Mouse (Mus musculus): ENCODE data around the gene Gm10135. TPM values are rescaled to one million over a fixed set of nuclear protein-coding genes. Genes with fewer than 3 reads are reported as not detected.

Gm10135 gene
- polyA plus RNA-seq, 1 experiment from 2014 or later, result not detected

Other genes with a start within 250 kb of the Gm10135 start
- gene Txk, start 221.9 kb downstream of the Gm10135 start, polyA plus RNA-seq (2016; fragmentation: Nextera tagmentation; extraction: Ambion mirVana), result 0.13 TPM in 1 of 2 replicates, not detected in the other
- 7.2 and 7.9 TPM in 2 replicates for gene Tec, start 106.2 kb downstream of the Gm10135 start, polyA plus RNA-seq (2016; fragmentation: Nextera tagmentation; extraction: Ambion mirVana)
- gene Slain2, start 60.4 kb downstream of the Gm10135 start, polyA plus RNA-seq (2016; fragmentation: Nextera tagmentation; extraction: Ambion mirVana), result 26.6 and 32.2 TPM in 2 replicates
- gene Slc10a4, start 32.2 kb upstream of the Gm10135 start, polyA plus RNA-seq (2016; fragmentation: Nextera tagmentation; extraction: Ambion mirVana), result 39.4 and 45.8 TPM in 2 replicates

All from neural tube, embryonic 12.5 days (tissue).